Mouse (Mus musculus) Patski (cell line): ENCODE measurements at regions not wholly inside any gene's neighbourhood (a gene's known extent, or its start where the extent isn't known, plus 50 kb on each side); places are given as distances from the start of the nearest gene placed in this dataset.

Experiments
- ATAC-seq: fragments of 100-300 bp; one replicate; pipeline ENCODE4 v1.8.0; 2021
- CTCF ChIA-PET: fragments of 350-600 bp; sonication (Branson Sonifier 250); formaldehyde crosslinking; loops from one replicate; lab custom pipeline; 2022; ENCODE audit warnings: inconsistent platforms; lab: Charles Lee
- POLR2A ChIA-PET: fragments of 350-600 bp; sonication (Branson Sonifier 250); formaldehyde crosslinking; loops from one replicate; lab custom pipeline; 2022; ENCODE audit warnings: antibody characterized with exemption, inconsistent platforms; lab: Charles Lee
- DNase-seq: peaks from one replicate; pipeline ENCODE4 v3.0.0-alpha.2; 2011; ENCODE audit warnings: low read depth, low spot score
- H3K27me3 ChIP-seq: fragments of 371-371 bp; one replicate; pipeline ENCODE4 v1.5.1; 2021
- CTCF ChIP-seq: fragments of 100-300 bp; IDR thresholded peaks from one replicate; pipeline ENCODE4 v1.5.1; 2021
- in situ Hi-C: fragments of 300-500 bp; cut with MboI; formaldehyde crosslinking; loops from 3 replicates; pipeline ENCODE4 v1.11.1; 2018; ENCODE audit warnings: low pct_unique_long_range_greater_than_20kb, mixed read lengths

- ChIA-PET POLR2A (no interaction called here), CTCF (interaction anchor here (1.1 kb wide), 1 partner anchor 10 kb away, joined by 3 read pairs; no protein-coding TSS in a partner anchor)
- in situ Hi-C loops, result no loop called here
- no peak for TF ChIP-seq CTCF
- ATAC-seq (no peak), DNase-seq (no peak)
- no peaks in the 10 kb centered on the region for H3K27me3 ChIP-seq
These were observed 549.4 kb upstream of the Mgmt start for GRCm38 (mm10) chr7:136345051-136345450.

GRCm38 (mm10) chr7:136346531-136346930 is 547.9 kb upstream of the Mgmt start:
- in situ Hi-C loops, result no loop called here
- DNase-seq (no peak), ATAC-seq (no peak)
- CTCF ChIA-PET, result no interaction called here
- POLR2A ChIA-PET, result no interaction called here
- no peaks in the 10 kb centered on the region for H3K27me3 ChIP-seq
- no peak for TF ChIP-seq CTCF

- TF ChIP-seq CTCF, result no peak
- ChIA-PET POLR2A (no interaction called here), CTCF (no interaction called here)
- ATAC-seq (no peak), DNase-seq (no peak)
- H3K27me3 ChIP-seq, result no peaks in the 10 kb centered on the region
- in situ Hi-C loops, result no loop called here
These were observed 546.1 kb upstream of the Mgmt start for GRCm38 (mm10) chr7:136348309-136348708.

- POLR2A ChIA-PET, result interaction anchor here (0.6 kb wide), 1 partner anchor 541 kb away, joined by 4 read pairs; no protein-coding TSS in a partner anchor
- in situ Hi-C loops, result no loop called here
- H3K27me3 ChIP-seq, result no peaks in the 10 kb centered on the region
- CTCF ChIA-PET, result no interaction called here
- DNase-seq (no peak), ATAC-seq (no peak)
- TF ChIP-seq CTCF, result no peak
These were observed 544.8 kb upstream of the Mgmt start for GRCm38 (mm10) chr7:136349651-136350050.

GRCm38 (mm10) chr7:136357011-136357410 is 537.4 kb upstream of the Mgmt start:
- in situ Hi-C loops, result no loop called here
- DNase-seq (no peak), ATAC-seq (no peak)
- ChIA-PET POLR2A (no interaction called here), CTCF (no interaction called here)
- TF ChIP-seq CTCF, result no peak
- H3K27me3 ChIP-seq, result peaks cover 6% of the 10 kb centered on the region

- in situ Hi-C loops, result no loop called here
These were observed 528.8 kb upstream of the Mgmt start for GRCm38 (mm10) chr7:136365318-136366211.

GRCm38 (mm10) chr7:136377259-136377658 is 517.2 kb upstream of the Mgmt start:
- in situ Hi-C loops, result no loop called here
- CTCF ChIA-PET, result no interaction called here
- ATAC-seq (no peak), DNase-seq (no peak)
- H3K27me3 ChIP-seq, result no peaks in the 10 kb centered on the region
- POLR2A ChIA-PET, result no interaction called here
- no peak for TF ChIP-seq CTCF

More at GRCm38 (mm10) chr7:136365318-136366211, 528.8 kb upstream of the Mgmt start:
- POLR2A ChIA-PET, result no interaction called here
- no peak for DNase-seq
- TF ChIP-seq CTCF, result no peak
- no peaks in the 10 kb centered on the region for H3K27me3 ChIP-seq
- CTCF ChIA-PET, result no interaction called here
- ATAC-seq, result no peak

GRCm38 (mm10) chr7:136377742-136378141 is 516.7 kb upstream of the Mgmt start:
- no peaks in the 10 kb centered on the region for H3K27me3 ChIP-seq
- POLR2A ChIA-PET, result no interaction called here
- DNase-seq (no peak), ATAC-seq (no peak)
- in situ Hi-C loops, result no loop called here
- TF ChIP-seq CTCF, result no peak
- CTCF ChIA-PET, result no interaction called here

GRCm38 (mm10) chr7:136378321-136378720 is 516.1 kb upstream of the Mgmt start:
- DNase-seq, result no peak
- no peak for ATAC-seq
- CTCF ChIA-PET, result no interaction called here
- H3K27me3 ChIP-seq, result no peaks in the 10 kb centered on the region
- in situ Hi-C loops, result no loop called here
- TF ChIP-seq CTCF, result no peak
- POLR2A ChIA-PET, result no interaction called here

- DNase-seq, result no peak
- ChIA-PET POLR2A (no interaction called here), CTCF (no interaction called here)
- no peak for TF ChIP-seq CTCF
- H3K27me3 ChIP-seq, result no peaks in the 10 kb centered on the region
- no peak for ATAC-seq
- in situ Hi-C loops, result no loop called here
These were observed 515.1 kb upstream of the Mgmt start for GRCm38 (mm10) chr7:136379319-136379718.

GRCm38 (mm10) chr7:136379741-136380140 is 514.7 kb upstream of the Mgmt start:
- POLR2A ChIA-PET, result no interaction called here
- TF ChIP-seq CTCF, result no peak
- CTCF ChIA-PET, result no interaction called here
- no peaks in the 10 kb centered on the region for H3K27me3 ChIP-seq
- no peak for ATAC-seq
- DNase-seq, result no peak
- in situ Hi-C loops, result no loop called here
